Mouse (Mus musculus) stomach, postnatal 0 days (tissue): ENCODE data around the gene Rasal3. TPM values are rescaled to one million over a fixed set of nuclear protein-coding genes. Genes with fewer than 3 reads are reported as not detected.

ENCODE experiments used
- ATAC-seq: fragments of 200-750 bp; cut with Nextera tagmentation; 2 replicates; pipeline ENCODE4 v1.8.0; 2017; ENCODE audit not compliant: low FRiP score, low TSS enrichment
- DNase-seq: peaks from one replicate; pipeline ENCODE4 v3.0.0-alpha.2; 2016; ENCODE audit warnings: low spot score
- H3K27ac ChIP-seq: fragments of 300-500 bp; sonication (generic); replicated peaks from 2 replicates; pipeline ENCODE4 v1.5.1; 2014; ENCODE audit warnings: mild to moderate bottlenecking, control low read depth
- H3K27me3 ChIP-seq: fragments of 300-500 bp; sonication (generic); 2 replicates; pipeline ENCODE4 v1.6.1; 2014; ENCODE audit warnings: low read length; ENCODE audit not compliant: control insufficient read depth, insufficient read depth
- H3K36me3 ChIP-seq: fragments of 300-500 bp; sonication (generic); 2 replicates; pipeline ENCODE4 v1.6.1; 2014; ENCODE audit warnings: low read length, mixed read lengths; ENCODE audit not compliant: control insufficient read depth, insufficient read depth
- H3K4me1 ChIP-seq: fragments of 300-500 bp; sonication (generic); replicated peaks from 2 replicates; pipeline ENCODE4 v1.6.1; 2014; ENCODE audit warnings: antibody characterized with exemption; ENCODE audit not compliant: control insufficient read depth, insufficient read depth
- H3K4me2 ChIP-seq: fragments of 300-500 bp; sonication (generic); replicated peaks from 2 replicates; pipeline ENCODE4 v1.6.1; 2014; ENCODE audit warnings: low read depth, mild to moderate bottlenecking, control low read depth, moderate library complexity
- H3K4me3 ChIP-seq: fragments of 300-500 bp; sonication (generic); 2 replicates; pipeline ENCODE4 v1.5.1; 2014; ENCODE audit warnings: low read depth, low read length, control low read depth
- H3K9ac ChIP-seq: fragments of 300-500 bp; sonication (generic); 2 replicates; pipeline ENCODE4 v1.6.1; 2014; ENCODE audit warnings: mild to moderate bottlenecking, low read length, control low read depth, mixed read lengths
- H3K9me3 ChIP-seq: fragments of 300-500 bp; sonication (generic); 2 replicates; pipeline ENCODE4 v1.6.1; 2016; ENCODE audit warnings: low read length; ENCODE audit not compliant: control insufficient read depth
- CTCF ChIP-seq: IDR thresholded peaks from 2 replicates; pipeline ENCODE4 v1.5.1; 2016; ENCODE audit warnings: antibody characterized with exemption, low read depth, mild to moderate bottlenecking, moderate library complexity
- EP300 ChIP-seq: optimal IDR thresholded peaks from 2 replicates; pipeline ENCODE3; 2016; ENCODE audit warnings: antibody characterized with exemption
- WGBS: fragments of 180-500 bp; shearing (Covaris S2); extraction: QIAGEN DNeasy Blood & Tissue Kit; methylation state at CpG from one replicate; pipeline ENCODE4 v1.1.7; 2014; 5-methylcytosine and 5-hydroxymethylcytosine counted together
- polyA plus RNA-seq: library from polyadenylated mRNA; unstranded; fragments of >200 nt; fragmentation: Nextera tagmentation; extraction: Ambion mirVana; gene quantifications from 2 replicates; pipeline ENCODE4 v1.2.1, GENCODE M21; 2015

The Rasal3 gene
- polyA plus RNA-seq, 1 experiment from 2014 or later, result 0.63 TPM

- peaks cover 35% of the 10 kb centered on the region for H3K36me3 ChIP-seq
- no peak overlapping the region for H3K4me3 ChIP-seq
- no peaks in the 10 kb centered on the region for H3K27me3 ChIP-seq
- WGBS, result 91% methylated on average over 7 of the region's 7 CpGs
- H3K4me2 ChIP-seq, result no peak overlapping the region
- H3K9ac ChIP-seq, result no peak overlapping the region
- ATAC-seq, result no peak
- H3K4me1 ChIP-seq, result peaks cover 5% of the 10 kb centered on the region
- H3K9me3 ChIP-seq, result no peaks in the 10 kb centered on the region
- no peak for DNase-seq
- no peak overlapping the region for H3K27ac ChIP-seq
- TF ChIP-seq CTCF (no peak), EP300 (no peak)
Observed at GRCm38 (mm10) chr17:32358192-32358942, 45.0 kb downstream of the Rasal3 start.

DNA sequence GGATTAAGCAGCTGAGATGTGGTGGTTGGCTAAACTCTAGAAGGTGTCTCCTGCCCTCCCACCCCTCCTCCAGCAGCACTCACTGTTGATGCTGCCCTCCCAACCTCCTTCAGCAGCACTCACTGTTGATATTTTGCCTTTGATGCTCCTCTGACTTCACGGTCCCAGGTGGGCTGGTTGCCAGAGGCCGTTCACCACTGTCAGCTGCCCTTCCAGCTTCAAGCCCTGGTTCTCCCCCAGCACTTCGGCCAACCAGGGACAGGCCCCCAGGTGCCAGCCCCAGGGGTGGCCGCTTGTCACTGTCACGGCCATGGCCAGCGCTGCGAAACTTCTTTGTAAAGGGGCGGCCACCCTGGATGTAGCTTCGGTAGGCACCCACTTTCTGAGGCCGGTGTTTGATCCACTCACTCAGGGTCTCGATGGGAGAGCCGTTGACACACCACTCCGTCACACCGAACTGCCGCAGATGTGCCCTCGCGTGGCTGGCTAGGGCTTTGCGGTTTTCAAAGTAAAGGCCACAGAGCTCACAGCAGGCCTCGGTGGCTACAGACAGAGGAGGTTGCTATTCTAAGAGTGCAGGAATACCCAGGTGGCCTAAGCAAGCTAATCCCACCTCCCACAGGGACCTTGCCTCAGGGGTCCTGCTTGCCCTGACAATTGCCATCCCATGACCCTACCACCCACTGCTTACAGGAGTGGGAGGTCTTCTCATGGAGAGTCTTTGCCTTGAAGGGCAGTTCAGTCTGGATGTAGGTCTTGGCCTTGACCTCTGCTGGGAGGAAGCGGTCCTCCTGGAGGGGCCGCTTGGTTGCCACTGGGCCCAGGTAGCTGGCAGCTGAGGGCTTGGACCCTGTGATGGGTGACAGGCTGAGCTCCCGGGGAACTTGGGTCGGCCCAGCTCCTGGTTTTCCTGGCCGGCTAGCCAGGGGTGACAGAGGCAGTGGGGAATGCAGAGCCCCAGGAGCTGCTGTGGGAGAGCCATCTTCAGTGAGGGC lies 46.3 kb downstream of the Rasal3 start:
- DNase-seq, result peak; percentile 10
- ATAC-seq, result no peak
- no peak overlapping the region for H3K27ac ChIP-seq
- no peak overlapping the region for H3K9ac ChIP-seq
- 90% methylated on average over 24 of the region's 24 CpGs for WGBS
- H3K27me3 ChIP-seq, result no peaks in the 10 kb centered on the region
- no peak for TF ChIP-seq EP300
- no peak for TF ChIP-seq CTCF
- no peak overlapping the region for H3K4me2 ChIP-seq
- no peak overlapping the region for H3K4me3 ChIP-seq
- no peaks in the 10 kb centered on the region for H3K4me1 ChIP-seq
- peaks cover 35% of the 10 kb centered on the region for H3K36me3 ChIP-seq
- no peaks in the 10 kb centered on the region for H3K9me3 ChIP-seq

DNA sequence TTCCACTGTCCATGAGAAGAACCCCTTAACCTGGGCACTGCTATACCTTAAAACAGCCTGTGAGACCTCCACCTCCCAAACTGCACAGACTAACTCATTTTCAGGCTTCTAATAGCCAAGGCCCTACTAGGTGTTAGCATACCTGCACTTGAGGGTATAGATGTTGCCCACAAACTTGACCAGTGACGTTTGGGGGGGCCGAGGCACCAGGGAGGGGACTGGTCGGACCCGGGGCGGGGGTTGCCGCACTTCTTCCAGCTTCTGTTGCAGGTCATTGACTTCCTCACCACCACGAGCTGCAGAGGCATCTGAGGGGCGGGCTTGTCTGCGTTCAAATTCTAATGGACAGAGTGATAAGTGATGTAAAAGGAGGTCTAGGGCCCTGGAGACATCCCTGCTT lies 47.1 kb downstream of the Rasal3 start:
- Histone ChIP-seq H3K36me3 (peaks cover 35% of the 10 kb centered on the region), H3K4me2 (no peak overlapping the region), H3K4me1 (no peaks in the 10 kb centered on the region), H3K9ac (no peak overlapping the region), H3K27me3 (no peaks in the 10 kb centered on the region), H3K4me3 (no peak overlapping the region), H3K27ac (no peak overlapping the region), H3K9me3 (no peaks in the 10 kb centered on the region)
- 92% methylated on average over 9 of the region's 9 CpGs for WGBS
- DNase-seq (peak; percentile 13), ATAC-seq (no peak)
- no peak for TF ChIP-seq CTCF
- TF ChIP-seq EP300, result no peak

DNA sequence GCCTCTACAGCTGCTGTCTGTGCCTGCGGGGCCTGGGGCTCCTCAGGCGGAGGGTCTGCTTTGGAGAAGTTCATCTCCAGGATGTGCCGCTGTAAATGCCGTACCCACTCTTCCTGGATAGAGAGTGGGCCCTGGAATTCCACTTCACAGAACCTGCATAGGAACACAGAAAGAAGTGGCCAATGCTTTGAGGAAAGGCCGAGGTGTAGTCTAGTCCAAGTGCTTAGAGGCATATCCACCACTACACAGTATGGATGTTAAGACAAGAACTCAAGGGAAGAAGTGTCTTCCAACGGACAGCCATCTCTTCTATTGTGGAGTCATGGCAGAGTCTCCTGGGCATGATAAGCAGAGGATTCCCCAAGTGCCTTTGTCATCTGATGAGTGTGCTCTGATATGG lies 48.4 kb downstream of the Rasal3 start:
- no peak for DNase-seq
- no peak overlapping the region for H3K4me3 ChIP-seq
- H3K36me3 ChIP-seq, result peaks cover 31% of the 10 kb centered on the region
- H3K27me3 ChIP-seq, result no peaks in the 10 kb centered on the region
- no peak overlapping the region for H3K9ac ChIP-seq
- H3K4me2 ChIP-seq, result no peak overlapping the region
- no peak overlapping the region for H3K27ac ChIP-seq
- H3K4me1 ChIP-seq, result no peaks in the 10 kb centered on the region
- ATAC-seq, result no peak
- no peak for TF ChIP-seq CTCF
- no peak for TF ChIP-seq EP300
- no peaks in the 10 kb centered on the region for H3K9me3 ChIP-seq
- WGBS, result 92% methylated on average over 6 of the region's 6 CpGs

GRCm38 (mm10) chr17:32354211-32354610 lies 49.2 kb downstream of the Rasal3 start:
- no peak overlapping the region for H3K4me3 ChIP-seq
- H3K4me1 ChIP-seq, result peaks cover 2% of the 10 kb centered on the region; the same call in 1 of the 2 replicates
- H3K27ac ChIP-seq, result no peak overlapping the region
- H3K9ac ChIP-seq, result no peak overlapping the region
- H3K4me2 ChIP-seq, result no peak overlapping the region
- no peak for DNase-seq
- 72% methylated on average over 5 of the region's 5 CpGs for WGBS
- no peaks in the 10 kb centered on the region for H3K27me3 ChIP-seq
- ATAC-seq, result no peak
- H3K9me3 ChIP-seq, result no peaks in the 10 kb centered on the region
- H3K36me3 ChIP-seq, result peaks cover 27% of the 10 kb centered on the region
- no peak for TF ChIP-seq EP300
- no peak for TF ChIP-seq CTCF
